Mouse (Mus musculus): ENCODE measurements at regions not wholly inside any gene's neighbourhood (a gene's known extent, or its start where the extent isn't known, plus 50 kb on each side); places are given as distances from the start of the nearest gene placed in this dataset.

DNA sequence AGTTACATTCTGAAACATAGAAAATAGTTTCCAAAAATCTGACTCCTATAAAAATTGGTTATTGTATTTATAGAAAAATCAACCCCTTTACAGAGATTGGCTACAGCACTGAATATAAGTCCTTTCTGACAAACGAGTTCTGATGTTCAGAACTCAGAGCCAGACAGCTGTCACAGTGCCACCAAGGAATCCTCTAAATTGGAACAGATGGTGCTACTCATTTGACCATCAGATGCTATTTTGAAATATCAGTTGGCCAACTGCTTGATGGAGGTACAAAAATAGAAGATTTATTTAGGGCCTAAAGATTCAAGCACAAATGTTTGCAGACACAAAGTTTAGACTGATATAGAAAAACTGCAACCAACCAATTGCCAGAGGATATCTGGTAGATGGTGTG is 427.3 kb upstream of the Agtr1b start:
- Histone ChIP-seq H3ac (ENCODE audit: control insufficient read depth, insufficient read length, low read depth) (no peak overlapping the region), H3K36me3 (ENCODE audit: control insufficient read depth, insufficient read depth) (no peaks in the 10 kb centered on the region), H3K4me3 (ENCODE audit: insufficient read depth, poor library complexity, severe bottlenecking) (no peak overlapping the region), H3K79me2 (ENCODE audit: control insufficient read depth, insufficient read depth) (no peaks in the 10 kb centered on the region), H3K79me3 (ENCODE audit: low read depth) (no peaks in the 10 kb centered on the region), H3K27me3 (ENCODE audit: control insufficient read depth, insufficient read depth, insufficient read length) (no peaks in the 10 kb centered on the region)
- TF ChIP-seq CEBPB (IDR thresholded peaks at IDR 0.05; ENCODE audit: low read depth): no peak
- TF ChIP-seq MYOD1 (IDR thresholded peaks at IDR 0.05; ENCODE audit: control insufficient read depth, insufficient read length, low read depth): no peak
- TF ChIP-seq FOSL1 (IDR thresholded peaks at IDR 0.05; ENCODE audit: insufficient read depth, low read length, poor library complexity, severe bottlenecking): no peak
- TF ChIP-seq CTCF (IDR thresholded peaks at IDR 0.05; ENCODE audit: control insufficient read depth, insufficient read depth, insufficient read length): no peak
- TF ChIP-seq USF1 (IDR thresholded peaks at IDR 0.05; ENCODE audit: low read depth): no peak
- no peak for TF ChIP-seq MYOG (IDR thresholded peaks at IDR 0.05; ENCODE audit: control insufficient read depth, extremely low read depth, insufficient read length)
- no peak for TF ChIP-seq MAX (IDR thresholded peaks at IDR 0.05)

DNA sequence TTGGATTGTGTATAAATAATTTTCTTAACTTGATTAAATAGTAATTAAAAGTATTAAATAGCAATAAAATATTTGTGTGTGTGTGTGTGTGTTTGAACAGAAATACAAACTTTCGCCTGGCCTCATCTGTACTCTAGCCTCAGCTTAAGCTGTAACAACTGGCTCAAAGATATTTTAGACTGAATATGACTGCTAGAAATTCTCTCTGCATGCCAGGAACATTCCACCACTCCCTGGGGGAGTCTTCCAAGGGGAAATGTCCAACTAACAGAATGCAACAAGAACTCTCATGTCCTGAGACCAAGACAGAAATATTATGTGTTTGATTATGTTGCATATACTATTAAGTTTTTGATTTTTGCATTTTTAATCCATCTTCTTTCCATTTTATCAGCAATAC is 425.5 kb upstream of the Agtr1b start:
- H3ac ChIP-seq (ENCODE audit: control insufficient read depth, insufficient read length, low read depth): no peak overlapping the region
- no peak for TF ChIP-seq USF1 (IDR thresholded peaks at IDR 0.05; ENCODE audit: low read depth)
- TF ChIP-seq FOSL1 (IDR thresholded peaks at IDR 0.05; ENCODE audit: insufficient read depth, low read length, poor library complexity, severe bottlenecking): no peak
- TF ChIP-seq CEBPB (IDR thresholded peaks at IDR 0.05; ENCODE audit: low read depth): no peak
- TF ChIP-seq MAX (IDR thresholded peaks at IDR 0.05): no peak
- TF ChIP-seq MYOD1 (IDR thresholded peaks at IDR 0.05; ENCODE audit: control insufficient read depth, insufficient read length, low read depth): no peak
- TF ChIP-seq MYOG (IDR thresholded peaks at IDR 0.05; ENCODE audit: control insufficient read depth, extremely low read depth, insufficient read length): no peak
- TF ChIP-seq CTCF (IDR thresholded peaks at IDR 0.05; ENCODE audit: control insufficient read depth, insufficient read depth, insufficient read length): no peak
- H3K4me3 ChIP-seq (ENCODE audit: insufficient read depth, poor library complexity, severe bottlenecking): no peak overlapping the region
- no peaks in the 10 kb centered on the region for H3K79me3 ChIP-seq (ENCODE audit: low read depth)
- no peaks in the 10 kb centered on the region for H3K27me3 ChIP-seq (ENCODE audit: control insufficient read depth, insufficient read depth, insufficient read length)
- H3K79me2 ChIP-seq (ENCODE audit: control insufficient read depth, insufficient read depth): no peaks in the 10 kb centered on the region
- no peaks in the 10 kb centered on the region for H3K36me3 ChIP-seq (ENCODE audit: control insufficient read depth, insufficient read depth)

DNA sequence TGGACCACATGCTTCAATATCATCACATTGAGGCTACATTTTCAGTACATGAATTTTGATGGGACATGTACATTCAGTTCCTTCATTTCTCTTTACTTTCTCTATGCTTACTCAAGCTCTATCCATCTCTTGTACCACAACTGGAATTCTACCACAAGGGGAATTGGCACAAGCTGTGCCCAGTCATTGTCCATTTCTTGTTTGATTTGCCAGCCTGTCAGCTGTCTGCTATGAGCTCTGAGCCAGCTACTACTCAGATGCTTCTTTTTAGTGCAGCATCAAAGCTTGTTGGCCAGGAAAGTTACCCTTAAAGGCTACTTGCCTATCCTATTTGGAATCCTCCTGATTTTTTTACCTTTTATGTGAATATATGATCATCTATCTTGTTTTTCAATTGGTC is 410.9 kb upstream of the Agtr1b start:
- Histone ChIP-seq H3K27me3 (ENCODE audit: control insufficient read depth, insufficient read depth, insufficient read length) (no peaks in the 10 kb centered on the region), H3K4me3 (ENCODE audit: insufficient read depth, poor library complexity, severe bottlenecking) (no peak overlapping the region), H3K36me3 (ENCODE audit: control insufficient read depth, insufficient read depth) (no peaks in the 10 kb centered on the region), H3K79me2 (ENCODE audit: control insufficient read depth, insufficient read depth) (no peaks in the 10 kb centered on the region), H3ac (ENCODE audit: control insufficient read depth, insufficient read length, low read depth) (no peak overlapping the region), H3K79me3 (ENCODE audit: low read depth) (no peaks in the 10 kb centered on the region)
- no peak for TF ChIP-seq CTCF (IDR thresholded peaks at IDR 0.05; ENCODE audit: control insufficient read depth, insufficient read depth, insufficient read length)
- no peak for TF ChIP-seq MYOD1 (IDR thresholded peaks at IDR 0.05; ENCODE audit: control insufficient read depth, insufficient read length, low read depth)
- TF ChIP-seq CEBPB (IDR thresholded peaks at IDR 0.05; ENCODE audit: low read depth): no peak
- TF ChIP-seq FOSL1 (IDR thresholded peaks at IDR 0.05; ENCODE audit: insufficient read depth, low read length, poor library complexity, severe bottlenecking): no peak
- TF ChIP-seq MYOG (IDR thresholded peaks at IDR 0.05; ENCODE audit: control insufficient read depth, extremely low read depth, insufficient read length): no peak
- TF ChIP-seq USF1 (IDR thresholded peaks at IDR 0.05; ENCODE audit: low read depth): no peak
- no peak for TF ChIP-seq MAX (IDR thresholded peaks at IDR 0.05)

DNA sequence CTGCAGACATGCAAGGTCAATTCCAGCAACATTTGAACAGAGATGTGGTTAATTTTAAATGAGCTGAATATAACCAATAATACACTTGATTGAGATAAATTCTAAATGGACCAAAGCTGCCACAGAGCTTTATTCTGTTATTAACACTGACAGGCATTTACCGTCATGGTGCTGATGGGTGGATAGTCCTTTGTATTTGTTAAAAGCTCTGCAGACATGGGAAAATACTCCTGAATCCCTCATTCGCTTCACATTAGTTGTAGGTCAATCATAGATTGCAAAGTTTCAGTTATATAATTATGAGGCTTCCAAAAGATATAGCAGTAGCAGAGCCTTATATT is 410.0 kb upstream of the Agtr1b start:
- Histone ChIP-seq H3ac (ENCODE audit: control insufficient read depth, insufficient read length, low read depth) (no peak overlapping the region), H3K4me3 (ENCODE audit: insufficient read depth, poor library complexity, severe bottlenecking) (no peak overlapping the region), H3K79me2 (ENCODE audit: control insufficient read depth, insufficient read depth) (no peaks in the 10 kb centered on the region), H3K36me3 (ENCODE audit: control insufficient read depth, insufficient read depth) (no peaks in the 10 kb centered on the region), H3K27me3 (ENCODE audit: control insufficient read depth, insufficient read depth, insufficient read length) (no peaks in the 10 kb centered on the region), H3K79me3 (ENCODE audit: low read depth) (no peaks in the 10 kb centered on the region)
- TF ChIP-seq MAX (IDR thresholded peaks at IDR 0.05) (no peak), CTCF (IDR thresholded peaks at IDR 0.05; ENCODE audit: control insufficient read depth, insufficient read depth, insufficient read length) (no peak), FOSL1 (IDR thresholded peaks at IDR 0.05; ENCODE audit: insufficient read depth, low read length, poor library complexity, severe bottlenecking) (no peak), CEBPB (IDR thresholded peaks at IDR 0.05; ENCODE audit: low read depth) (no peak), MYOG (IDR thresholded peaks at IDR 0.05; ENCODE audit: control insufficient read depth, extremely low read depth, insufficient read length) (no peak), USF1 (IDR thresholded peaks at IDR 0.05; ENCODE audit: low read depth) (no peak), MYOD1 (IDR thresholded peaks at IDR 0.05; ENCODE audit: control insufficient read depth, insufficient read length, low read depth) (no peak)

DNA sequence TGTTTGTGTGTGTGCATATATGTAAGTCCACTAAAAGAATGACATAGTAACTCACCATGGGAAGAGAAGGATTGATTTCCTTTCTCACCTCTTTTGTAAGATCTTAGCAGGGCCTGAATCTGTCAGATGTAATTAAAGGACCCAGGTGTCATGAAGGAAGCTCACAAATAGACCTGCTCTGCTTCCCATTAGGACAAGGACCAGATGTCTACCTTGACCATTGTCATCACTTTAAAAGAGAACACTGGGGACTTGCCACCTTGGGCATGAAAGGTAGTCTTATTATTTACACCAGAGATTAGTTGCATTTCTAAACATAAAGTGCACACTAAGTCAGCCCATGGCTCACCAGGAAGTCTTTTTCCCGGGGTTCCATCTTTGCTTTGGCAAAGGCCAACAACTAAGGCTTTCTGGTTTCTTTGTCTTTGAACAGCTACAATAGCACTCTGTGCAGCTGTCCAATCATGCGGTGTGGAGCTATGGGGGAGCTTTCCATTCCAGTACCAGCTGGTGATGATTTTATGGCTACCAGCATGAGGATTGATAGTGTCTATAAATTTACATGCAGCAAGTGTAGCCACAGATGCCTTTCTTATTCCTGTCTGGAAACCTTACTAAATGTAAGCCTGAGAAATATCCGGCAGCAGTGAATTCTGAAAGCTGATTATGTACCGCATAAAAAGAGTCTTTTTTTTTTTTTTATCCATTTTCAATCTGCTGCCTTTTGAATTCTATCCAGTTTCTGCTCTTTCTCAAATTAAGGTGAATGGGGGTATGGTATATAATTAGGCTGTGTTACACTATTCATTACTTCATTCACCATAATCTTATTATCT is 409.4 kb upstream of the Agtr1b start:
- H3ac ChIP-seq (ENCODE audit: control insufficient read depth, insufficient read length, low read depth): no peak overlapping the region
- TF ChIP-seq FOSL1 (IDR thresholded peaks at IDR 0.05; ENCODE audit: insufficient read depth, low read length, poor library complexity, severe bottlenecking) (no peak), CEBPB (IDR thresholded peaks at IDR 0.05; ENCODE audit: low read depth) (no peak), CTCF (IDR thresholded peaks at IDR 0.05; ENCODE audit: control insufficient read depth, insufficient read depth, insufficient read length) (no peak), MYOD1 (IDR thresholded peaks at IDR 0.05; ENCODE audit: control insufficient read depth, insufficient read length, low read depth) (no peak), MYOG (IDR thresholded peaks at IDR 0.05; ENCODE audit: control insufficient read depth, extremely low read depth, insufficient read length) (no peak), USF1 (IDR thresholded peaks at IDR 0.05; ENCODE audit: low read depth) (no peak)

More for the DNA sequence above, 409.4 kb upstream of the Agtr1b start:
- Histone ChIP-seq H3K27me3 (ENCODE audit: control insufficient read depth, insufficient read depth, insufficient read length) (no peaks in the 10 kb centered on the region), H3K36me3 (ENCODE audit: control insufficient read depth, insufficient read depth) (no peaks in the 10 kb centered on the region), H3K79me3 (ENCODE audit: low read depth) (no peaks in the 10 kb centered on the region), H3K4me3 (ENCODE audit: insufficient read depth, poor library complexity, severe bottlenecking) (no peak overlapping the region), H3K79me2 (ENCODE audit: control insufficient read depth, insufficient read depth) (no peaks in the 10 kb centered on the region)

Measured in C2C12 (cell line).